Mouse (Mus musculus): ENCODE measurements around the gene Mrps35.

The Mrps35 gene

DNA sequence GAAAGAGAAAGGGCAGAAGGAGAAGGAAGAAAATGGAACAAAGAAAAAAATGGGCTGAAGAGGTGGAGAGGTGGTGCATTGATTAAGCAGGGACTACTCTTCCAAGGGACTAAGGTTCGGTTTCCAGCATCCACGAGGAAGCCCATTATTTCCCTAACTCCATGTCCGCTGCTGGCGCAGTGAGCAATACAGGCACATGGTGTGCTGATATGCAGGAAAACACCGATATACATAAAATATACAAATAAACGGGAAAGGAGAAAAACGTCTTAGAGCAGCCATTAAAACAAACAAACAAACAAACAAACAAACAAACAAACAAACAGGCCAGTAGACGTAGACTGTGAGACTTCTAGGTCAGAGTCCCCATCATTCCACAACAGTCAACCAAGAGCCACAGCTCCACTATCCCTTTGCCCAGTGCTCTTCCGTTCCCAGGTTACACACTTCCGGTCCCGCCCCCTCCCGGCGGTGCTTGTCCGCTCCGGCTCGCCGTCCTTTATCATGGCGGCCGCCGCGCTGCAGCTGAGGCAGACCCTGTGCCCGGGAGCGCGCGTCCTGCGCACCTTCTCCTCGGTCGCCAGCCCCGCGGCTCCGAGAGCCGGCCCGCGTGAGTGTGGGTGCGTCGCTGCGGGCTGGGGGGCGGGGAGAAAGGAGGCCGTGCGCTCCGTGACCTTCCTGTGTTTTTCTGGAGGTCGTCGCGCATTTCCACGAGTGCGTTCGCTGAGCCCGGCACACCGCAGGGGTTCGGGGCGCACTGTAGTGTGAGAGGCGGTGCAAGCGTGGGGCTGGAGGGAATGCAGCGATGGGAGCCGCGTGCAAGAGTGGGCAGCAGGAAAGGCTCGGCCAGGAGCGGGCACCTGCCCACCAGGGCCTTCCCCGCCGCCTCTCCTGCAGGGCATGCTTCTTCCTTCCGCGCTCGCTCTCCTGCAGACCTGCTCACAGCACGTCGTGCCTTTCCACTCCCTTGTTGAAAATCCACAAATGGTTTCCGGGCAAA is at the start of gene Mrps35:
Gene Mrps35, plus strand, starts transcription at position 474 of the 1,000 bp plus-strand sequence.
- in situ Hi-C loops (cut with MboI, MseI) = no loop called here

DNA sequence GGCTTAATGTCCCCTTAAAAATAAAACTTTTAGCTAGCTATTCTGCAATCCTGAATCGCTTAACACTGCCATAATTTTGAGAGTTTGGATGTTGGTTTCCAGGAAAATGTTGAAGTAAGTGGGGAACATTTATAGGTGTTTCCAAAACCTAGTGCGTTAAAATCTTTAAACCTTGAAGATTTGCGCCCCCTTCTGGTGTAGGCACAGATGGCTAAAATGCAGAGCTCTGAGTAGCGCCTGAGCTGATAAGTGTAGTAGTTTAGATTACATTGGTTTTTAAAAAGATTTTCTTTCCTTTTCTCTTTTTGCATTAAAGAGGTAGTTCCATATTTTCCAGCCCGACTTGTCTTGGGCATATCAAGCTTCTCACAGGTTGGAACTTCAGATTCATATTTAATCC is 48.3 kb upstream of the Mrps35 start:
- in situ Hi-C loops (cut with MboI, MseI) = loop anchor here (25.0 kb wide), 1 partner anchor 332 kb away; no protein-coding TSS in a partner anchor

DNA sequence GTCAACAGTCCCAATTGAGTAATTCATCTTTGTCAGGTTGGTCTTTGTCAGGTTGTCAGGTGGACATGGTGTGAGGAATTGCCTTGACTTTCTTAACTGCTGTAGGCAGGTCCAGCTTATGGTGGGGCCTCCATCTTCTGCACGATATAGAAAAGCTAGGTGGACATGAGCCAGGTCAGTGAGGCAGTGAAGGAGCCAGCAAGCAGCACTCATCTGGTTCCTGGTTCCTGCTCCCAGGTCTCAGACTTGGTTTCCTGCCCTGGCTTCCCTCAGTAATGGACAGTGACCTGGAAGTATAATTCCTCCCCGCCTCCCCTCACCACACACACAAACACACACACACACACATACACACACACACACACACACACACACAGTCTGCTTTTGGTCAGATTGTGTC is 47.2 kb upstream of the Mrps35 start:
- in situ Hi-C loops (cut with MboI, MseI) = loop anchor here (25.0 kb wide), 1 partner anchor 333 kb away; no protein-coding TSS in a partner anchor

DNA sequence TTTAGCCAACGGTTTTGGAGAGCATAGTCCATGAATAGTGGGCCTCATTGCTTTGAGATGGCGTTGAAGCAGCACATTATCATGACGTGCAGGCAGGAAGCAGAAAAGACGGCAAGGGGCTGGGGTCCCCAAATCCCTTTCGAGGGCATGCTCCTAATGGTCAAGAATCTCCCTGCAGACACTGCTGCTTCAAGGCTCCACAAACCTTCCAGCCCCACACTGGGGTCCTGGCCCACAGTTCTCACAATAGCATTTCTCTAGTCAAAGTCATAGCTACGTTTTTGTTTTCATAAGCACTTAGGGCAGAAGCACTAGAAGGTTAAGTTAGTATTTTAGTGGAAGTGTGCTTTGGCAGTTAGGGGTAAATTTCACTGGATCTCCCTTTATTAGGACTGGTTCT is 46.7 kb upstream of the Mrps35 start:
- in situ Hi-C loops (cut with MboI, MseI) = loop anchor here (25.0 kb wide), 1 partner anchor 334 kb away; no protein-coding TSS in a partner anchor

DNA sequence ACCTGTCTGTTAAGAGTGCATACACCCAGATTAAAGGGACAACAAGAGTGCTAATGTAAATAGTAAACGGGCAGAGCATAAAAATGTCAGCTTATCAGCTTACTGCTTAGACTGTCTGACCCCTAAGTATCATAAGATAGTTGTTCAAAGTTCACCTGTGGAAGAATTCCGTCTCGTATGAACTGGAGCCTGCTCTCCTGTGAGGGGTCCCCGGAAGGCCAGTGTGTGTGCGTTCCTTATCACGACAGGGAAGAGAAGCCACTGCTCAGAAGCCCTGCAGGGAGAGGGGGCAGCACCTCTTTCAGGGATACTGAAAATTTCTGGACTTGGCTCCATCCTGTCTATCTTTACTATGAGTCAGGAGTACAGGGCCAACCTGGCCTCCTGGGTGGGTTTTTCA is 45.6 kb upstream of the Mrps35 start:
- in situ Hi-C loops (cut with MboI, MseI) = loop anchor here (25.0 kb wide), 1 partner anchor 335 kb away; no protein-coding TSS in a partner anchor

DNA sequence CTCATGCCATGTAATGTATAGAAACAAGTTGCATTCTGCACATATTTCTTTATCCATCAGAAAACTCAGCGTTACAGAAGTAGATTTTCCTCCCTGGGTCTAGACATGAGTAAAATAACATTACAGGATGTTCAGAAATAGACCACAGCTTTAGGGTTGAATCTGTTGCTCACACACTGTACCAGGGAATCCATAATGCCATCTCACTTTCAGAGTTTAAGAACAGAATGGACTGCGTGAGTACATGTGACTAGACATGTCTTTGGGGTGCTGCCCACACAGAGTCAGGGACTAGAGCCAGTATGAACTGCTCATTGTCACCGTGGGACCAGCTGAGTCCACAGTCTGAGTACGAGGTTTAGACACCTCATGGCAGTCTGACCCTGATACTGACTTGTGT is 43.9 kb upstream of the Mrps35 start:
- in situ Hi-C loops (cut with MboI, MseI) = loop anchor here (25.0 kb wide), 1 partner anchor 336 kb away; no protein-coding TSS in a partner anchor

DNA sequence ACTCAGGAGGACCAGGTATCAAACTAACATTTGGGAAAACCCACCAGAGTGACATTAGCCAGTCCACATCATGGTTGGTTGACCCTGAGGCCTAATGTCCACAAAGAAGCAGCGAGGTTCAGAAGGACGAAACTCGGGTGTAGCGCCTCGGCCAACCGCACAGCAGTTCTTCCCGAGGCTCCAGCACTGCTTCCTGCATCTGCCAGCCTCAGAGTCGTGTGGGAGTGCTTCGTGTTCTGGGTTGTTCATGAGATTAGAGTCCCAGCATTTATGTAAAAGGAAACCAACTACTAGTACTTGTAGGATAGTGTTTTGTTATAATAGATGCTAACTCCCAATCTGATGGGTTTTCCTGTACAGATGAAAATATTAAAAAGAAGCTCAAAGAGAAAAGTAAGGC is 43.3 kb upstream of the Mrps35 start:
- in situ Hi-C loops (cut with MboI, MseI) = loop anchor here (25.0 kb wide), 1 partner anchor 337 kb away; no protein-coding TSS in a partner anchor

DNA sequence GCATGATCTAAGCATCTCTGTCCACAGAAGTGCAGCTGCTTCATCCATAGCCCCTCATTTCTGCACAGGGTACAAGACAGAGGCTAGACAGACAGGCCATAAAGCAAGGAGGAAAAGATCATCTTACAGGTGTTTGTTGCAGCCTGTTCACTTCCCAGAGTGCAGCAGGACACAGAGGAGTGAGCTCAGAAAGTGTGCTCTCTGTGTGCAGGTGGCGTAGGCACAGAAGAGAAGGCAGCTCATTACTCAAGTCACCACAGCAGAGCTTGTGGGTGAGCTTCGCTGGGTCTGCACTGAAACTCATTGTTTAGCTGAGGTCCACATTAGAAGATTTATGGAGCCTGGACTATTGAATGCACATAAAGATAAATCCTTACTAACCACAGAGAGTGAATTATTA is 42.8 kb upstream of the Mrps35 start:
- in situ Hi-C loops (cut with MboI, MseI) = loop anchor here (25.0 kb wide), 1 partner anchor 337 kb away; no protein-coding TSS in a partner anchor

DNA sequence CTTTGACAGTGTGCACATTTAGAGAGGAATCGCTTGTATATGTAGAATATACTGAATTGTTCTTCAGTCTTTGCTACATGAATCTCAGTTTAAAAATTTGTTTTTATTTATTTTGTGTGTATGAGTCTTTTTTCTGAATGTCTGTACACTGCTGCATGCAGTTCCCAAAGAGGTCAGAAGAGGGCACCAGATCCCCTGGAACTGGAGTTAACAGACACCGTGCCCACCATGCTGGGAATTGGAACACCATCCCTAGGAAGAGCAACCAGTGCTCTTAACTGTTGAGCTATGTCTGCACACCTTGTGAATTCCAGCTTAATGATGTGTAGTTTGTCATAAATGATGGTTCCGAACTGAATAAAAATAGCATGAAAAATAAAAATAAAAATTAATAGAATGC is 34.4 kb upstream of the Mrps35 start:
- in situ Hi-C loops (cut with MboI, MseI) = no loop called here

DNA sequence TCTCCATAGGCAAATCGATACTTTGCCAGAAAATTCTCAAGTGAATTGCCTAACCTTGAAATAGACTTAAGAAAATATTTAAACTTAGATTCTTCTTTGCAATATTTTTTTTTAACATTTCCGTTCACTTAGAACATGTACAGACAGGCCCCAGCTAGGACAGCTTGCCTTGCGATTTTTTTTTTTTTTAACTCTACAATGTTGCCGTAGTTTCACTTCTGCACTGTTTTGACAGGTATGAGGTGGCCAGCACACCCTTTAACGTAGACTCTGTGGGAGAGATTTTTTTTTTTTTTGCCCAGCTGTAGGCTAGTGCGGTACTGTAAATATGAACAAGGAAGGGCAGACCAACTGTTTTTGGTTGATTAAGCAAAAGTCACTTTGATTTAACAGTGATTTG is 32.2 kb upstream of the Mrps35 start:
- in situ Hi-C loops (cut with MboI, MseI) = loop anchor here (10.0 kb wide), 1 partner anchor 1554 kb away; no protein-coding TSS in a partner anchor

DNA sequence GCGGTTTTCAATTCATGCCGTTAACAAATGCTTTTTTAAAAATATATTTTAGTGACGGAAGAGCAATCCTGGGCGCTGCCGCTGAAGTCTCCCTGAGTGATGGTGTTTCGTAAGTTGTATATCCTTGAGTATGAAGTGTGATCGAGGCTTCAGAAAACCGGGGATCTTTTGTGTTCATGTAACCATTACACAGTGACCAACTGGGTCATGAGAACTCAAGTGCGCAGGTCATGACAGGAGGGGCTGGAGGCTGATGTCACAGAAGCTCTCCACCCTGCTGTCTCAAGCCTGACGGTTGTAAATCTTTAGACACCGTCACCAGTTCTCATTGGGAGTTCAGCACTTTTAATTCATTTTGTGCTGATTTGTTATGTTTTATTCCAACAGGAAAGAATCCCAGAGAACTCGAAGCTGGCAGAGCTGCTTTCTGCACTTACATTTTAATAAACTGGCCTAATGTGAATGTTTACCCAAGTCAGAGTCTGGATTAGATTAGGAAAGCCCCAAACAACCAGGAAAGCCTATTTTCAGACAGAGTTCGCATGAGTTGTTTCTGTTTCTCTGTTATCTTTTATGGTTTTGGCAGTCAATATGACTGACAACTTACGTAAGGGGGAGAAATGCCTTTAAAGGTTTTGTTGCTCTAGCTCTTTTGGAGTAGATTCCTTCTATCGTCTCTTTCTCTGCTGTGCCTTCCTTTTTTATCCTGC is 31.6 kb upstream of the Mrps35 start:
- in situ Hi-C loops (cut with MboI, MseI) = loop anchor here (10.0 kb wide), 1 partner anchor 1554 kb away; no protein-coding TSS in a partner anchor

DNA sequence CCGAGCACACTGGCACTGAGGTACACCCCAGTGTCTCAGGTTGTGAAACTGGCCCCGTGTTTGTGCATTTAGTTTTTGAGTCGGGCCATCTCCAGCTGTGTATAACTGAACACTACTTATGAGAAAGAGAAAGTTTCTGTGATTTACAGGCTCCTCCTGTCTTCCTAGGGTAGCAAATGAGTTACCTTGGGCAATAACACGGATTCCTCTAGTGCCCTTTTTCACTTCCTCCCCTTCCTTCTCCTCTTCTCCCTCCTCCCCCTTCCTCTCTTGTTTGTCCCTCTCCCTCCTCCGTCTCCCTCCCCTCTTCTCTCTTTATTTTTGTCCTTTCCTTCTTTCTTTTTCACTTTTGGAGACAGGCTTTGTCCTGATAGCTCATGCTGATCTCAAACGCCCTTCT is 31.0 kb upstream of the Mrps35 start:
- in situ Hi-C loops (cut with MboI, MseI) = loop anchor here (10.0 kb wide), 1 partner anchor 1553 kb away; no protein-coding TSS in a partner anchor

DNA sequence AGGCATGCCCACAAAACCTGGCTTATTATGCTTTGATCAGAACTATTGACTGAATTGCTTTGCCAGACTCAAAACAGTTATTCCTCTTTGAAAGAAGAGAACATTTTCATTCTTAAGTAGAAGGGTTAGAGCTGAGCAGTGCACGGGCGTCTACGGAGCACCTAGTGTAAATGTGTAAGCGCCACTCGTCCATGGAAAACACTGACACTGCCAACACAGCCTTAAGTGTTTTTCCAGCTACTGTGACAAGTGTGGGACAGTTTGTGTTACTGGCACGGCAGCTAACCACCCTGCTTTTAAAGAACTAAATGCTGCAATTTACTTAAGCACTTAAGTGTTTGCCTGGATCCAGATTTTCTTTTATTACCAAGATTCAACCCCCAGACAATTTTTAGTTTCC is 30.6 kb upstream of the Mrps35 start:
- in situ Hi-C loops (cut with MboI, MseI) = loop anchor here (10.0 kb wide), 1 partner anchor 1553 kb away; no protein-coding TSS in a partner anchor

DNA sequence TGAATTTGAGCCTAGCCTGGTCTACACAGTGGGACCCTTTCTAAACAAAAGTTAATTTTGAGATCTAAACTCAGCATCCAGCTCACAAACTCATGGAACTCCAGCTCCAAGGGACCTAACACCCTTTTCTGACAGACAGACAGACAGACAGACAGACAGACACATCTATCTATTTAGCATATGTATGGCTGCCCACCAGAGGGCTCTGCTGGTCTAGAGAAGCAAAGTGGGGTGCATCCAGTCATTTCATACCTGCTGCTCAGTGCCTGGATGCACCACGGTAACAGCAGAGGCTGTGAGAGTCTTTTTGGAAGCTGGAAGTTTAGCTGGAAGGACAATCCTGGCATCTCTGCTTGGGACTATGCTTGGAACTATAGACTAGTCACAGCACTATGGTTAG is 29.0 kb upstream of the Mrps35 start:
- in situ Hi-C loops (cut with MboI, MseI) = loop anchor here (10.0 kb wide), 1 partner anchor 1551 kb away; no protein-coding TSS in a partner anchor

DNA sequence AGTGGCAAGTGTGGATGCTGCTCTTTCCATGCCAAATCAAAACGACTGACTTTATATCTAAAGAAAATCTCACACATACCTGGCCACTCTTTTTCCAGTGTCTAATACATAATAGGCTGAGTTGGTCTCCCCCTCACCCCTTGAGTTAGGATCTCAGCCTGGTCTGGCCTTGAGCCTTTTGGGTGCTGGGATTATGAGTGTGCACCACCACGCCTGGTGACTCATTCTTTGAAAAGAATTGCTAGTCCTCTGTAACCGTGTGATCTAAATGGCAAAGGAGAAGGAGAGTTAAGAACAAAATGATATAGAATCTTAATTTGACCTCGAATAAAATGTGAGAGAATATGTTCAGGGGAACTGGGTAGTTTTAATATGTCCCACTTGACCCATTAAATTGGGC is 24.7 kb upstream of the Mrps35 start:
- in situ Hi-C loops (cut with MboI, MseI) = loop anchor here (5.0 to 10.0 kb wide), 2 partner anchors 219 to 1547 kb away; no protein-coding TSS in a partner anchor

DNA sequence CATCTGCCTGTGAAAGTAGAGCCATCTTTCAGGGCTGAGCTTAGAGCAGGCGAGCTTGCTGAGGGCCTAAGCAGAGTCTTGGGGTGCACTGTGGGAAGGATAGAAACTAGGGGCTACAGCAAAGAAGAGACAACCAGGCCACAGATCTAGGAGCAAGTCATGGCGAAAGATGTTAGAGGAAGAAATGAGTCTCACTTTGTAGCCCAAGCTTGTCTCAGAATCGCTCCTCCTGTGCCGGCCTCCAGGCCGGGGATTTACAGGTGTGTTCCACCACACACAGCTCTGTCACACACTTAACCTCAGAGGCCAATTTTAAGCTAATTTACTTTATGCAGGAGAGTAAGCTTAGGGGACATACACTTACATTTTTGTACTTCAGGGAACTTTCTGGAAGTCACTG is 24.2 kb upstream of the Mrps35 start:
- in situ Hi-C loops (cut with MboI, MseI) = loop anchor here (5.0 to 10.0 kb wide), 2 partner anchors 219 to 1546 kb away; no protein-coding TSS in a partner anchor

DNA sequence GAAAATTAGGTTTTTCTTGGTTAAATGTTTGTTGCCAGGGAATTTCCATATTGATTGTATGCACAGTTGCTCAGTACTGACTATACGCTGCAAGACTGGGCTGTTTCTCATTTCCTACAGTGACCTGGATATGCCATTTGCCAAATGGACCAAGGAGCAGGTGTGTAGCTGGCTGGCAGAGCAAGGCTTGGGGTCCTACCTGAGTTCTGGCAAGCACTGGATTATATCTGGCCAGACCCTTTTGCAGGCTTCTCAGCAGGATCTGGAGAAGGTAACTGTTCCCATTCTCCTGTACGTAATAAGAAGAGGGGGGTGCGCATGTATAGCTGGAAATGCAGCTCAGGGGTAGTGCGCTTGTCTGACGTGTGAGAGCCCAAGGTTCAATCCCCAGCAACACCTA is 21.4 kb upstream of the Mrps35 start:
- in situ Hi-C loops (cut with MboI, MseI) = no loop called here

DNA sequence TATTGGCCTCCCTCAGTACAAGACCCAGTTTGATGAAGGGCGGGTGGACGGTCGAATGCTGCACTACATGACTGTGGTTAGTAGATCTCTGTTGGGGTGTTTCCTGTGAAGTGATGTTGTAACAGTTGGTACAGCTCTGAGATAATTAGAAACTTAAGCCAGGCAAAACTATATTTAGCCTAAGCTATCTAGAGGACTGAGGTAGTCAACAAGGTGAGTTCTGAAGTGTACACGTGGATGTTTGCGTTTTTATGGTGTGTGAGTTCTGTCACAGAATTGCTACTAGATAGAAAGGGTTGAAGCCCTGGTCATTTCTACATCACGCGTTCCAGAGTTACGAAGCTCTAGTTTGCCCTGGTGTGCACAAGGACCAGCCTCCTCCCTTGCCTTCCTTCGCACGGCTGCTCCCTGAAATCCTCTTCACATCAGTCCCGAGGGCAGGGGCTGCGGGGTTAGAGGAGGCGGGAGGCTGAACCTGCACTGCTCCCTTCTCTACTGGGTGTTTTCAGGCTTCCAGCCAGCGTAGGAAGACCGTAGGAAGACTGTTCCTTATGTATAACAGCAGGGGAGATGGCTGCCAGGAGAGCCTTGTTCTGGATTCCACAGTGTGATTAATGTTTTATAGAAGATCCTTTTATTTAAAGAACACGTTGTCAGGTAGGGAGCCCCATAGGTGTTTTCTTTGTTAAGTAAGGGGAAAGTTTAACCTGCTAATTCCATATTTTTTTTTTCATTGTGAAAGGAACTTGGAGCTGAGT is 20.0 kb upstream of the Mrps35 start:
- in situ Hi-C loops (cut with MboI, MseI) = no loop called here

DNA sequence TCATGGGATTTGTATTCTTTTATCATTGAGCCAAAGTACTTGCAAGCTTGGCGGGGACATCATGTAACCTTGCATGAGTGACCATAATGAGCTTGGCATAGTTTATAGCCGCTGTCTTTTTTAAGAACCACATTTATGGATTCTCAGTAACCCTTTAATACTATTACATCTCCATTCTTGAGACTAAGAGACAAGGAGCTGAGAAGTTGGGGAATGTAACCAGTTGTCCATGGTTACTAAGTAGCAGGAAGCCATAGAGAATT is 19.5 kb upstream of the Mrps35 start:
- in situ Hi-C loops (cut with MboI, MseI) = no loop called here

DNA sequence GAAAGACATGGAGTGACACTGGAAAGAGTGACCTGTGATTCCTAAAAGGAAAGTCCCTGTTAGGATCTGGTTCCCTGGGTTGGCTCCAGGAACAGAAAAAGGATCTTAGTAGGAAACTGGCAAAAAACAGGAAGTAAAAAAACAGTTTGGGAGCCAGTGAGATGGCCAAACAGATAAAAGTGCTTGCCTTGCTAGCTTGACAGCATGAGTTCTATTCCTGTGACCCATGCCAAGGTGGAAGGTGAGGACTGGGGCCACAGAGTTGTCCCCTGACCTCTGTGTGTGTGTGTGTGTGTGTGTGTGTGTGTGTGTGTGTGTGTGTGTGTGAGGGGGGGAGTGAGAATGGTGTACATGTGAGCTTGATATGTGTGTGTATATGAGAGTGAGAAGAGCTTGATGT is 19.0 kb upstream of the Mrps35 start:
- in situ Hi-C loops (cut with MboI, MseI) = no loop called here

DNA sequence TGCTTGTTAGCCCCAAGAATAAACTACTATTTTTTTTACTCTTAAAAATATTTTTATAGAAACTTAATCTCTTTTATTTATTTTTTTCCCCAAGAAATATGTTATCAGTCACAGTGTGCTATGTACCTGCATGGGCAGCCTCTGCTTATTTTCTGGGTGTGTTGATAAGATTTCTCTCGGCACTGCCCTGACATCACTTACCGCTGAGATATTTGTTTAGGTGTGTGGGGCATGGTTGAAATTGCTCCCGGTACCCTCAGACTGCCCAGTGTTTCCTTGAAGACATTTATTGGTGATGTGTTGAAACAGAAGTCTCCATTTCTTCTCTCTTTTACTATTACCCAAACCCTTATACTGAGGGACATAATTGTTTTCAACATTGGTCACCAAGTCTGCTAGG is 17.8 kb upstream of the Mrps35 start:
- in situ Hi-C loops (cut with MboI, MseI) = no loop called here

Data from T-helper 1 cell (primary cell).